Mouse (Mus musculus) brain, embryonic 14.5 days (tissue): Measurements from ENCODE around the gene Twf1.

Experiments used
- CTCF ChIP-seq: fragments of 200-500 bp; IDR thresholded peaks from 2 replicates; pipeline ENCODE4 v1.5.1; 2012; ENCODE audit warnings: inconsistent platforms, mild to moderate bottlenecking, moderate library complexity, borderline replicate concordance; ENCODE audit not compliant: insufficient read depth, insufficient read length; ENCODE audit errors: extremely low read depth
- POLR2A ChIP-seq: fragments of 200-500 bp; IDR thresholded peaks from 2 replicates; pipeline ENCODE4 v1.6.1; 2012; ENCODE audit warnings: mild to moderate bottlenecking, inconsistent platforms, borderline replicate concordance; ENCODE audit not compliant: poor library complexity, insufficient read depth, insufficient read length, severe bottlenecking; ENCODE audit errors: extremely low read depth

GRCm38 (mm10) chr15:94535521-94535920 is 54.2 kb downstream of the Twf1 start:
- TF ChIP-seq CTCF (no peak), POLR2A (no peak)
